Mouse (Mus musculus) heart, embryonic 15.5 days (tissue): Measurements from ENCODE around the gene Krtap29-1. TPM values are rescaled to one million over a fixed set of nuclear protein-coding genes. Genes with fewer than 3 reads are reported as not detected.

ENCODE experiments used
- ATAC-seq: fragments of 200-750 bp; cut with Nextera tagmentation; replicated peaks from 2 replicates; pipeline ENCODE4 v1.8.0; 2017; ENCODE audit warnings: low read depth, moderate TSS enrichment; ENCODE audit not compliant: insufficient number of reproducible peaks, insufficient read depth, low FRiP score
- H3K27ac ChIP-seq: fragments of 300-500 bp; sonication (generic); 2 replicates; pipeline ENCODE4 v1.5.1; 2015; ENCODE audit warnings: mild to moderate bottlenecking, inconsistent platforms
- H3K27me3 ChIP-seq: fragments of 300-500 bp; sonication (generic); 2 replicates; pipeline ENCODE4 v1.6.1; 2015; ENCODE audit warnings: inconsistent platforms
- H3K36me3 ChIP-seq: fragments of 300-500 bp; sonication (generic); 2 replicates; pipeline ENCODE4 v1.6.1; 2015; ENCODE audit warnings: mild to moderate bottlenecking, inconsistent platforms
- H3K4me1 ChIP-seq: fragments of 300-500 bp; sonication (generic); replicated peaks from 2 replicates; pipeline ENCODE4 v1.6.1; 2015; ENCODE audit warnings: inconsistent platforms
- H3K4me2 ChIP-seq: fragments of 300-500 bp; sonication (generic); 2 replicates; pipeline ENCODE4 v1.6.1; 2015; ENCODE audit warnings: inconsistent platforms, mild to moderate bottlenecking, moderate library complexity
- H3K4me3 ChIP-seq: fragments of 300-500 bp; sonication (generic); 2 replicates; pipeline ENCODE4 v1.5.1; 2015; ENCODE audit warnings: mild to moderate bottlenecking, inconsistent platforms
- H3K9ac ChIP-seq: fragments of 300-500 bp; sonication (generic); 2 replicates; pipeline ENCODE4 v1.6.1; 2015; ENCODE audit warnings: mild to moderate bottlenecking, inconsistent platforms
- H3K9me3 ChIP-seq: fragments of 300-500 bp; sonication (generic); replicated peaks from 2 replicates; pipeline ENCODE4 v1.6.1; 2016; ENCODE audit warnings: inconsistent platforms
- WGBS: fragments of 180-500 bp; shearing (Covaris S2); methylation state at CpG from one replicate; pipeline ENCODE4 v1.1.7; 2015; ENCODE audit warnings: mixed read lengths; 5-methylcytosine and 5-hydroxymethylcytosine counted together
- polyA plus RNA-seq: library from polyadenylated mRNA; unstranded; fragments of >200 nt; fragmentation: Nextera tagmentation; extraction: Ambion mirVana; gene quantifications from 2 replicates; pipeline ENCODE4 v1.2.1, GENCODE M21; 2015

Gene Krtap29-1
- polyA plus RNA-seq, 1 experiment from 2014 or later = not detected

DNA sequence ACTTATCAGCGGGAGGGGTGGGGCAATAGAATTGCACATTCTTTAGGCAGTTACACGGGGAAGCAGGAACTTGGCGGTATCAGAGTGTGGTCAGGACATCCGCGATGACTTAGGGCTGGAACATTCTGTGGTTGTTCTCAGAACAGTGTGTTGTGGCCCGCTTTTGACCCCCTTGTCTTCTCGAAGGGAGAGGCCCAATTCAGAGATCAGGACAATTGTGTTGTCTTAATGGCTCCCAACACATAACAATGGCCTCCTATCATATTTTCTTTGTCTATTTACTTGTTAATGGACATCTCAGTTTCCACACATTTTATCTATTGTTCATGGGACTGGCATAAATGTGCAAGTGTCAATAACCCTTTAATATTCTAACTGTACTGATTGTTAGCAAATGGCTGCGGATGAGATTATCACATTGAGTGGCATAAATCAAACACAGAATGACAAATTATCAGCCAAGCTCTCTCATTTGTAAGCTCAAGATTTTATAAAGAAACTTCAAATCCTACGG, 41.0 kb downstream of the Krtap29-1 start:
- Histone ChIP-seq H3K9me3 (no peaks in the 10 kb centered on the region), H3K9ac (no peak overlapping the region), H3K27ac (no peak overlapping the region), H3K36me3 (no peaks in the 10 kb centered on the region), H3K4me2 (no peak overlapping the region), H3K27me3 (no peaks in the 10 kb centered on the region), H3K4me3 (no peak overlapping the region), H3K4me1 (no peaks in the 10 kb centered on the region)
- ATAC-seq = no peak
- WGBS = 81% methylated on average over 9 of the region's 9 CpGs

DNA sequence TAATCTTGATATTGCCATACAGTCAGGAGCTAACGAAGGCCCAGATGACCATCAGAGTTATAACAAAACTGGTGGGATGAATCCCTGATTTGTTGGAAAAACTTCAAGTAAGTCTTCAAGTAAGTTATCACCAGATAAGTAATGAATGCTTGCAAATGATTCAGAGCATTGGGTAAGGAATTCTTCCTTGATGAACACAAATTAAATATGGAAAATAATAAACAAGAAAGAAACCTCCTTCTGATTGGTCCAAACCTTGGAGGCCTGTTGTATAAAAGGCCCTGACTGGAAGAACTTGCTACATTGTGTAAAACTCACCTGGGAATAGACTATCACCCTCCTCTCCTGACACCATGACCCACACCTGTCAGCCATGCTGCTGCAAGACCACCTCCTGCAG, 42.9 kb downstream of the Krtap29-1 start, which contains the start of gene Krtap31-2:
Gene Krtap31-2 (plus strand): TSS at position 301 of the 400 bp plus-strand sequence.
- Histone ChIP-seq H3K36me3 (no peaks in the 10 kb centered on the region), H3K27ac (no peak within 1 kb of the TSS), H3K4me1 (no peaks in the 10 kb centered on the region), H3K9ac (no peak within 1 kb of the TSS), H3K9me3 (no peaks in the 10 kb centered on the region), H3K27me3 (peaks cover 2% of the 10 kb centered on the region; the same call in 1 of the 2 replicates), H3K4me3 (no peak within 1 kb of the TSS), H3K4me2 (no peak within 1 kb of the TSS)
- no peak for ATAC-seq
- 84% methylated on average over 1 of the region's 1 CpGs for WGBS

Other genes starting within 250 kb of the Krtap29-1 start
- not detected in 2 replicates for gene Gm14180, start 244.8 kb downstream of the Krtap29-1 start, polyA plus RNA-seq
- gene Gm11595, start 206.1 kb downstream of the Krtap29-1 start, polyA plus RNA-seq = not detected in 2 replicates
- not detected in 2 replicates for gene Krtap4-8, start 198.3 kb downstream of the Krtap29-1 start, polyA plus RNA-seq
- gene Krtap4-9, start 193.9 kb downstream of the Krtap29-1 start, polyA plus RNA-seq = not detected in 2 replicates
- gene Gm11596, start 185.6 kb downstream of the Krtap29-1 start, polyA plus RNA-seq = not detected in 2 replicates
- not detected in 2 replicates for gene Gm11569, start 180.1 kb downstream of the Krtap29-1 start, polyA plus RNA-seq
- not detected in 2 replicates for gene Gm11554, start 174.6 kb downstream of the Krtap29-1 start, polyA plus RNA-seq
- not detected in 2 replicates for gene Krtap4-13, start 169.2 kb downstream of the Krtap29-1 start, polyA plus RNA-seq
- gene Gm11564, start 163.4 kb downstream of the Krtap29-1 start, polyA plus RNA-seq = not detected in 2 replicates
- not detected in 2 replicates for gene 2300003K06Rik, start 141.0 kb downstream of the Krtap29-1 start, polyA plus RNA-seq
- not detected in 2 replicates for gene Krtap4-16, start 127.4 kb downstream of the Krtap29-1 start, polyA plus RNA-seq
- not detected in 2 replicates for gene Gm11568, start 121.1 kb downstream of the Krtap29-1 start, polyA plus RNA-seq
- gene Gm11559, start 114.6 kb downstream of the Krtap29-1 start, polyA plus RNA-seq = not detected in 2 replicates
- not detected in 2 replicates for gene Krtap9-1, start 105.7 kb downstream of the Krtap29-1 start, polyA plus RNA-seq
- not detected in 2 replicates for gene Gm11567, start 99.9 kb downstream of the Krtap29-1 start, polyA plus RNA-seq
- not detected in 2 replicates for gene Krtap31-1, start 71.1 kb downstream of the Krtap29-1 start, polyA plus RNA-seq
- gene Gm11565, start 64.3 kb downstream of the Krtap29-1 start, polyA plus RNA-seq = not detected in 2 replicates
- not detected in 2 replicates for gene Krtap31-2, start 42.8 kb downstream of the Krtap29-1 start, polyA plus RNA-seq
- gene Krtap9-5, start 30.6 kb downstream of the Krtap29-1 start, polyA plus RNA-seq = not detected in 2 replicates
- gene Krtap16-1, start 7.5 kb upstream of the Krtap29-1 start, polyA plus RNA-seq = not detected in 2 replicates
- 0.76 TPM in 1 of 2 replicates, not detected in the other for gene Krtap17-1, start 14.9 kb upstream of the Krtap29-1 start, polyA plus RNA-seq
- gene Krt33a, start 37.2 kb upstream of the Krtap29-1 start, polyA plus RNA-seq = not detected in 2 replicates
- gene Krt33b, start 50.8 kb upstream of the Krtap29-1 start, polyA plus RNA-seq = 0.09 TPM in 1 of 2 replicates, not detected in the other
- not detected in 2 replicates for gene Krt34, start 62.5 kb upstream of the Krtap29-1 start, polyA plus RNA-seq
- gene Krt31, start 71.5 kb upstream of the Krtap29-1 start, polyA plus RNA-seq = not detected in 2 replicates
- not detected in 2 replicates for gene Krt32, start 109.2 kb upstream of the Krtap29-1 start, polyA plus RNA-seq
- not detected in 2 replicates for gene Krt35, start 117.2 kb upstream of the Krtap29-1 start, polyA plus RNA-seq
- gene Krt36, start 126.6 kb upstream of the Krtap29-1 start, polyA plus RNA-seq = 0.10 TPM in 1 of 2 replicates, not detected in the other
- gene Krt13, start 142.5 kb upstream of the Krtap29-1 start, polyA plus RNA-seq = 0.45 and 0.62 TPM in 2 replicates
- gene Krt15, start 156.9 kb upstream of the Krtap29-1 start, polyA plus RNA-seq = 4.2 and 20.2 TPM in 2 replicates
- gene Krt19, start 169.6 kb upstream of the Krtap29-1 start, polyA plus RNA-seq = 42.6 and 82.2 TPM in 2 replicates
- gene Krt9, start 214.2 kb upstream of the Krtap29-1 start, polyA plus RNA-seq = not detected in 2 replicates
- 3.0 and 4.8 TPM in 2 replicates for gene Krt14, start 228.5 kb upstream of the Krtap29-1 start, polyA plus RNA-seq